Mouse (Mus musculus) embryonic fibroblast, embryonic 13.5 days (primary cell): ENCODE results near the gene Ddr1.

Experiments
- CTCF ChIP-seq: IDR thresholded peaks from 2 replicates; pipeline ENCODE4 v1.5.1; 2011; ENCODE audit warnings: mild to moderate bottlenecking, control low read depth, low read length, moderate library complexity, borderline replicate concordance; ENCODE audit not compliant: insufficient read depth
- POLR2A ChIP-seq: IDR thresholded peaks from 2 replicates; pipeline ENCODE4 v1.6.1; 2011; ENCODE audit warnings: low read depth, mild to moderate bottlenecking, control low read depth, low read length, moderate library complexity

GRCm38 (mm10) chr17:35636363-35636762 is 68.1 kb downstream of the Ddr1 start:
- no peak for TF ChIP-seq CTCF
- no peak for TF ChIP-seq POLR2A
